Mouse (Mus musculus) T-helper 17 cell (primary cell): Measurements from ENCODE around the gene Glb1.
"Not testable (repeated sequence)": the region's sequence is repeated elsewhere in the genome, so short reads cannot be mapped to it uniquely, and the experiment has no call there.

ENCODE experiments used
- in situ Hi-C, 2 experiments: fragments of 300-600 bp; cut with MboI, MseI; formaldehyde crosslinking; loops; 1 replicate in 1 of 2; 2 replicates in 1 of 2; pipeline ENCODE4 v1.15.1; 2025; ENCODE audit warnings: high pct_unique_total_duplicates in 2 of 2

Gene Glb1

GRCm38 (mm10) chr9:114400949-114401684 lies at the start of gene Glb1, which contains the start of gene Tmppe:
Gene Glb1, plus strand, starts transcription at chr9:114401076.
Gene Tmppe, plus strand, starts transcription at chr9:114401105.
- in situ Hi-C loops = no loop called here

GRCm38 (mm10) chr9:114367783-114368470 lies 32.9 kb upstream of the Glb1 start:
- in situ Hi-C loops = loop anchor here in 1 of 2 experiments (10.0 kb wide), 1 partner anchor 717 kb away; no protein-coding TSS in a partner anchor

- in situ Hi-C loops = loop anchor here in 1 of 2 experiments (10.0 kb wide), 1 partner anchor 716 kb away; no protein-coding TSS in a partner anchor
Observed at GRCm38 (mm10) chr9:114368471-114368858, 32.4 kb upstream of the Glb1 start.

- in situ Hi-C loops = loop anchor here in 1 of 2 experiments (10.0 kb wide), 1 partner anchor 715 kb away; no protein-coding TSS in a partner anchor
Observed at GRCm38 (mm10) chr9:114369389-114369788, 31.5 kb upstream of the Glb1 start.

- in situ Hi-C loops = not testable (repeated sequence)
Observed at GRCm38 (mm10) chr9:114371717-114372116, 29.2 kb upstream of the Glb1 start.

- in situ Hi-C loops = no loop called here
Observed at GRCm38 (mm10) chr9:114375276-114375962, 25.5 kb upstream of the Glb1 start.

- in situ Hi-C loops = no loop called here
Observed at GRCm38 (mm10) chr9:114377168-114377567, 23.7 kb upstream of the Glb1 start.

GRCm38 (mm10) chr9:114379871-114380270 lies 21.0 kb upstream of the Glb1 start:
- in situ Hi-C loops = loop anchor here (5.0 to 10.0 kb wide), 2 partner anchors 53 to 385 kb away; no protein-coding TSS in a partner anchor

GRCm38 (mm10) chr9:114380881-114381733 lies 19.8 kb upstream of the Glb1 start:
- in situ Hi-C loops = loop anchor here (5.0 to 10.0 kb wide), 2 partner anchors 54 to 386 kb away; no protein-coding TSS in a partner anchor

- in situ Hi-C loops = loop anchor here (5.0 to 10.0 kb wide), 2 partner anchors 56 to 388 kb away; no protein-coding TSS in a partner anchor
Observed at GRCm38 (mm10) chr9:114382936-114383710, 17.8 kb upstream of the Glb1 start.

GRCm38 (mm10) chr9:114384691-114385090 lies 16.2 kb upstream of the Glb1 start:
- in situ Hi-C loops = loop anchor here (5.0 to 10.0 kb wide), 3 partner anchors 57 to 390 kb away; no protein-coding TSS in a partner anchor

GRCm38 (mm10) chr9:114385160-114385559 lies 15.7 kb upstream of the Glb1 start:
- in situ Hi-C loops = loop anchor here in 1 of 2 experiments (5.0 to 10.0 kb wide), 2 partner anchors 63 to 390 kb away; no protein-coding TSS in a partner anchor

- in situ Hi-C loops = loop anchor here in 1 of 2 experiments (5.0 to 10.0 kb wide), 2 partner anchors 65 to 392 kb away; no protein-coding TSS in a partner anchor
Observed at GRCm38 (mm10) chr9:114387086-114387485, 13.8 kb upstream of the Glb1 start.

- in situ Hi-C loops = loop anchor here in 1 of 2 experiments (5.0 to 10.0 kb wide), 2 partner anchors 66 to 393 kb away; no protein-coding TSS in a partner anchor
Observed at GRCm38 (mm10) chr9:114388288-114388687, 12.6 kb upstream of the Glb1 start.

- in situ Hi-C loops = loop anchor here in 1 of 2 experiments (5.0 to 10.0 kb wide), 2 partner anchors 67 to 394 kb away; no protein-coding TSS in a partner anchor
Observed at GRCm38 (mm10) chr9:114388701-114389370, 12.0 kb upstream of the Glb1 start.

GRCm38 (mm10) chr9:114389371-114389904 lies 11.4 kb upstream of the Glb1 start:
- in situ Hi-C loops = loop anchor here in 1 of 2 experiments (5.0 to 10.0 kb wide), 2 partner anchors 67 to 395 kb away; no protein-coding TSS in a partner anchor

GRCm38 (mm10) chr9:114389905-114390748 lies 10.7 kb upstream of the Glb1 start, which contains the start of gene Crtap:
Gene Crtap, minus strand, starts transcription at chr9:114390675.
- in situ Hi-C loops = loop anchor here in 1 of 2 experiments (5.0 to 10.0 kb wide), 2 partner anchors 68 to 395 kb away; no protein-coding TSS in a partner anchor
